Mouse (Mus musculus) granulocyte monocyte progenitor cell, adult 5-6 weeks (primary cell): ENCODE results near the gene Lmntd2. TPM values are rescaled to one million over a fixed set of nuclear protein-coding genes. Genes with fewer than 3 reads are reported as not detected.

Experiments used
- ATAC-seq: replicated peaks from 2 replicates; pipeline ENCODE4 v1.8.0; 2016; ENCODE audit warnings: mild to moderate bottlenecking, moderate TSS enrichment, inconsistent platforms; ENCODE audit not compliant: poor library complexity, severe bottlenecking
- total RNA-seq, 2 experiments: library from RNA; stranded (forward) in 1 of 2; stranded (reverse) in 1 of 2; fragments of 200-712, 200-1000 nt in 1 of 2; fragments of >200 nt in 1 of 2; fragmentation: Nextera tagmentation in 1 of 2; gene quantifications; 2 replicates each; pipeline ENCODE4 v1.2.3; 2014 to 2017

Gene Lmntd2
- total RNA-seq, 2 experiments from 2014 or later: 2.2 TPM; not detected in 1

GRCm38 (mm10) chr7:141191796-141192685 is 21.8 kb downstream of the Lmntd2 start:
- ATAC-seq: no peak

DNA sequence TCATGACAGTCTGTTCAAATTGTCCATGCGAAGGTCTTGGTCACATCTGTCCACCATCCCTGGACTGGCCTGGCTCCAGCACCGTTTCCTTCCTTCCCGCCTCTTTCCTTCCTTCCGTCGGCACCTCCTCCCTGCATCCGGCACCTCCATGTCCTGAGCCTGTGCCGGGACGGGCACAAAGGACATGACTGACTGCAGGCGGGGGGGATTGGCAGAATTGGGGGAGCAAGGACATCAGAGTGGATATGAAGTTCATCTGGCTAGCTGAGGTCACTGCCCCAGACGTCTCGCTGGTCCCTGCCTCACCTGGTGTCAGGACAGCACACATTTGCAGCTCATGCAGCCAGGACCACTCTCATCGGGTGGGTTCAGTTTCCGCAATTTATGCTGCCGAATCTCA is 22.8 kb downstream of the Lmntd2 start:
- ATAC-seq: no peak

DNA sequence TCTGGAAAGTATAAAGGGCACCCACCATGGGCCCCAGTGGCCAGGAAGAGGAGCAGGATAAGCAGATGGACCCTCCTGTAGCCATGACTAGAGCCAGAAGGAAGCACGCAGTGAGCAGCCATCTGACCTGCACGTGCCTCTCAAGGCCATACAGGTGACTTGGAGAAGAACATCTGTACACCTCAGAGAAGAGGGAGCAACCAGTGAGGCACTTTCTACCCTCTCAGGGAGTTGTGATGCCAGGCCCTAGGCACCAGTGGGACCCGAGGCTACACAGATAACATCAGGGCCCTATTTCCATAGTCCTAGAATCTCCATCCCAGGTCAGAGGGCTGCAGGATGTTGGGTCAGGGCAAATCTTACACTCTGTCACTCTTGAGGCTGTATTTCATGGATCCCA is 23.7 kb downstream of the Lmntd2 start:
- ATAC-seq: no peak

GRCm38 (mm10) chr7:141188733-141189132 is 25.1 kb downstream of the Lmntd2 start:
- ATAC-seq: no peak

- ATAC-seq: no peak
Measured at GRCm38 (mm10) chr7:141188194-141188593, 25.7 kb downstream of the Lmntd2 start.

DNA sequence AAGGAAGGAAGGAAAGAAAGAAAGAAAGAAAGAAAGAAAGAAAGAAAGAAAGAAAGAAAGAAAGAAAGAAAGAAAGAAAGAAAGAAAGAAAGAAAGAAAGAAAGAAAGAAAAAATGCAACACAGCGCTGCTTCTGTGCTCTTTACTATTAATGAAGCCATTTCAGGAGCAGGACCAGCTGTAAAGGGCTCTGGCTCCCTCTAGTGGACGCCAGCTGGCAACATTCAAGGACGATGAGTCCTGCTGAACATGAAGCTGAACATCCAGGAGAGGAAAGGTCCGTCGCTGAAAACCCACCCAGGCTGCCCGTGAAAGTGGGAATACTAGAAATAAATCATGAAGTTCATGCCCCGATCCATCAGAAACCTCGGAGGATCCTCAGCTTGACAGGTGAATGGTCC is 37.7 kb downstream of the Lmntd2 start:
- ATAC-seq: peak; percentile 63

- no peak for ATAC-seq
Measured at GRCm38 (mm10) chr7:141175068-141175467, 38.8 kb downstream of the Lmntd2 start.

DNA sequence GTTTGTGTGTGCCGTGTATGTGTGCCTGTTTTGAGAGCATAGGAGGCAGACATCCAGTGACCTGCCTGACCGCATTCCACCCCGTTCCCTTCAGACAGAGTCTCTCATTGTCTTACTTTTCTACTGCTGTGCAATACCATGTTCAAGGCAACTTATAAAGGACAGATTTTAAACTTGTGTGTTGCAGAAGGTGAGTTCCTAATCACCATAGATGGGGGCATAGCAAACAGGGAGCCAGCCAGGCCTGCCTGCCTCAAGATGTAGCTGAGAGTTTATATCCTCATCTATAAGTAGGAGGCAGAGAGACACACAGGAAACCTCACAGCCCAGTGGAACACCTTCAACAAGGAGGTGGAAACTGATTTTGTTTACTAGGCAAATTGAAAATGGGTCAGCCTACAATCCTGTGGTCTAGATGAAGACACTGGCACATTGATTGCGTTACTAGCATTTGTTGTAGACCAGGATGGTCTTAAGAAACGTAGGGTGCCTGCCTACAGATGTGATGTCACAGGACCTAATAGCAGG is 40.5 kb downstream of the Lmntd2 start:
- no peak for ATAC-seq

DNA sequence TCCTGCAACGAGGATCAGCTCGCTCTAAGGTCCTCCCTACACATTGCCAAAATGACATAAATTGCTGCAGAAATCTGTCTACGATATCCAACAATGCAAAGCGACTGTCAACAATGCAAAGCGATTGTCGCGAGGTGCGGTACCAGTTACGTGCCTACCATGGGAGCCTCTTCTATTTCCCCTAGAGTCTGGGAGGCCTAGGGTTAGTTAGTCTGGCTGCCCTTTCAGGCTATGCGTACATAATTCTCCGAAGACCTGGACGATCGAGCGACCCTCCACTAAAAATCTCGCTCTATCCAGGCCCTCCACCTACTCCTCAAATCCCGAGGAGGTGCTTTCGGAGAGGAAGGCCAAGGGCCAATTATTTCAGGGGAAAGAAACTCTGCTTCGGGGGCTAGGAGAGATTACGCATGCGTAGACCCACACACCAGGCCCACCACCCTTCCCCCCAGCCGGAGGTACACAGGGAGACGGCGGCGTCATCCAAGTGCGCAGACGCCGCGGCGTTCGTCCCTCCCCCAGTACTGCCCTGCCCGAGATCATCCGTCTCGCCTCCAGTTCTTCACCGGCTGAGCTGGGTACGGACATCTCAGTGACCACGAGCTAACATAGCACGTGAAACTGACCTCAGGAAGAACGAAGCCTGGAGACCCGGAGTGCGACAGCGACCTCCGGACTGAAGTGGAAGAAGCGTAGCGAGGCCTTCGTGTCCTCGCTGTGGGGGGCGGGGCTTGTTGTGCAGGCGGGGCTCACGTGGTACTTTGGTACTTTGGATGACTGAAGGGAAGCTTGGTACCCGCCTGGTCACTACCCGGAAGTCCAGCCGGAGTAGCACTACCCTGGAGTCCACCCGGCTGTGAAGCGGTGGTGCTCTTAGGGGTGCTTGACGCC is 41.5 kb downstream of the Lmntd2 start, which contains the start of gene Rnh1:
TSS of gene Rnh1 (minus strand) at position 742 of the 891 bp plus-strand sequence.
- ATAC-seq: peak; percentile 64

GRCm38 (mm10) chr7:141169866-141170265 is 44.0 kb downstream of the Lmntd2 start:
- peak; percentile 53 for ATAC-seq

GRCm38 (mm10) chr7:141169300-141169699 is 44.6 kb downstream of the Lmntd2 start:
- no peak for ATAC-seq

DNA sequence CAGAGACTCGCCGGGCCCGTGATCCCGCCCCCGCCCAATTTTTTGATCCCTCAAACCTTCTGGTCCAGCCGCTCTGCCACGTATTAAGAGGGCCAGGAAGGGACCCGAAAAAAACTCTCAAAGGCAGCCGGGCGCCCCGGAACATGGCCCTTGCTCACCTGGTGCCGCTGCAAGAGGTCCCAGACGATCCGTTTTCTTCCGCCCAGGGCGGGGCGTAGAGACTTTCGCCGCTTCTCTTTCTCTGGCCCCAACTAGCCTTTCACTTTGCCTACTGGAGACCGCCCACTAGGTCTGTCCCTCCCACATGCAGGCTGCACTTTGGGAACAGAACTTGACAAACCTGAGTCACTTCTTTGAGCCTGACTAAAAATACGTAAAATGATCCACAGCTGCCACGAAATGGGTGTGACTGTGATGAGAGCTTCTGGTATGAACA is 45.3 kb downstream of the Lmntd2 start:
- peak; percentile 56 for ATAC-seq

DNA sequence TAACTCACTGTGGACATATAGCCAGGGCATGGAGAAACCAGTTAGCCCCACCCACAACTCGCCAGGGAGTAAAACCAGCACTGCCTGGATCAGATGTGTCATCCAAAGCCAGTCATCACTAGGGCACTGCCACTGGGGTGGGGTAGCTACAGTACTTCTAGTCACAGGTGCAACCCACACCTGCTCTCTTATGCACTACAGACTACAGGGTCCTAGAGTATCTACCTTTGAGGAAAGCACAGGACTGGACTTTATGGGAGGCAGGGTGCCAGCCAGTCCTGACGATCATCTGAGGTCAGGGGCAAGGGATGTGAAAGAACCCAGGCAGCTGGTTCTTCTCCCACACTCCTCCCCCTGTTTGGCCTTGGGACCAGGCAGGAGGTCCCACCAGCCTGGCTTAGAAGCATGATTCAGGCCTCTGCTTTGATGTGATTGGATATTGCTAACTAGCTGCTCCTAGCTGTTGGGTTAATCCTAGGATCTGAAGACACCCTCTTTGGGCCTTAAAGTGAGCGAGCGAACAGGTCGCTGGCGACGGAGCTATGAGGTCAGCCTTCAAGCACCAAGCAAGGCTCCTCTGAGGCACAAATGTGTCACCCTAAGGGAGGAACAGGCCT is 45.9 kb downstream of the Lmntd2 start:
- peak; percentile 13; the same call in 1 of the 2 replicates for ATAC-seq

DNA sequence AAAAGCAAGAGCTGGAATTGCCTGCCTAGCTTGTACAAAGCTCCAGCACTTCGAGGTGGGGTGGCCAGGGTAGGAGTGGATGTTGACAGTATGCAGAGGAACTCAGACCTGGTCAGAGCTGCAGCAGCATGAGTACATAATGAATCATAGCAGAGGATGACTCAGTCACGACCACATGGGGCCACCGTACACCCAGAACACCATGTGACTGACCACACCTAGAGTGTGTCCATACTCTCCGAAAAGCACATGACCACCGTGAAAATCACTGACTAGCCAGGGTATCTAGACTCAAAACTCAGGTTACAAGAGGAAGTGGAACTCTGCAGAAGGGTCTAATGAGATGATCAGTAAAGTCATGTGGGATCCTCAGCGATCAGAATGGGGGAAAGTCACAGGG is 49.0 kb downstream of the Lmntd2 start:
- ATAC-seq: peak; percentile 40

GRCm38 (mm10) chr7:141164397-141164796 is 49.5 kb downstream of the Lmntd2 start:
- ATAC-seq: no peak

Other genes starting within 250 kb of the Lmntd2 start
- gene Ifitm1, start 246.9 kb downstream of the Lmntd2 start, total RNA-seq (2014; fragmentation: Nextera tagmentation): 79.9 and 149 TPM in 2 replicates
- gene Ifitm1, start 246.9 kb downstream of the Lmntd2 start, total RNA-seq (2017): 18.5 and 25.3 TPM in 2 replicates
- gene Ifitm3, start 203.3 kb downstream of the Lmntd2 start, total RNA-seq (2014; fragmentation: Nextera tagmentation): 146 and 224 TPM in 2 replicates
- 55.6 and 69.2 TPM in 2 replicates for gene Ifitm3, start 203.3 kb downstream of the Lmntd2 start, total RNA-seq (2017)
- 17.9 and 48.1 TPM in 2 replicates for gene Ifitm6, start 196.2 kb downstream of the Lmntd2 start, total RNA-seq (2014; fragmentation: Nextera tagmentation)
- gene Ifitm6, start 196.2 kb downstream of the Lmntd2 start, total RNA-seq (2017): 22.5 and 42.5 TPM in 2 replicates
- not detected in 2 replicates for gene Gm17387, start 184.9 kb downstream of the Lmntd2 start, total RNA-seq (2014; fragmentation: Nextera tagmentation)
- not detected in 2 replicates for gene Gm17387, start 184.9 kb downstream of the Lmntd2 start, total RNA-seq (2017)
- 0.60 and 3.6 TPM in 2 replicates for gene B4galnt4, start 153.0 kb downstream of the Lmntd2 start, total RNA-seq (2014; fragmentation: Nextera tagmentation)
- gene B4galnt4, start 153.0 kb downstream of the Lmntd2 start, total RNA-seq (2017): 0.26 TPM in 1 of 2 replicates, not detected in the other
- 1.4 and 2.2 TPM in 2 replicates for gene Pkp3, start 135.9 kb downstream of the Lmntd2 start, total RNA-seq (2014; fragmentation: Nextera tagmentation)
- gene Pkp3, start 135.9 kb downstream of the Lmntd2 start, total RNA-seq (2017): 0.52 and 2.7 TPM in 2 replicates
- 16.9 and 30.9 TPM in 2 replicates for gene Sigirr, start 113.5 kb downstream of the Lmntd2 start, total RNA-seq (2014; fragmentation: Nextera tagmentation)
- gene Sigirr, start 113.5 kb downstream of the Lmntd2 start, total RNA-seq (2017): 16.6 and 20.2 TPM in 2 replicates
- not detected in 2 replicates for gene Ano9, start 96.3 kb downstream of the Lmntd2 start, total RNA-seq (2014; fragmentation: Nextera tagmentation)
- gene Ano9, start 96.3 kb downstream of the Lmntd2 start, total RNA-seq (2017): not detected in 2 replicates
- gene Ptdss2, start 91.7 kb downstream of the Lmntd2 start, total RNA-seq (2014; fragmentation: Nextera tagmentation): 14.0 and 17.5 TPM in 2 replicates
- gene Ptdss2, start 91.7 kb downstream of the Lmntd2 start, total RNA-seq (2017): 4.2 and 7.1 TPM in 2 replicates
- 79.1 and 109 TPM in 2 replicates for gene Rnh1, start 41.2 kb downstream of the Lmntd2 start, total RNA-seq (2014; fragmentation: Nextera tagmentation)
- 45.2 and 47.7 TPM in 2 replicates for gene Rnh1, start 41.2 kb downstream of the Lmntd2 start, total RNA-seq (2017)
- gene Hras, start 20.1 kb downstream of the Lmntd2 start, total RNA-seq (2014; fragmentation: Nextera tagmentation): 57.4 and 69.3 TPM in 2 replicates
- gene Hras, start 20.1 kb downstream of the Lmntd2 start, total RNA-seq (2017): 24.9 and 28.8 TPM in 2 replicates
- 1.4 and 2.4 TPM in 2 replicates for gene Lrrc56, start 19.9 kb downstream of the Lmntd2 start, total RNA-seq (2014; fragmentation: Nextera tagmentation)
- 0.52 and 0.62 TPM in 2 replicates for gene Lrrc56, start 19.9 kb downstream of the Lmntd2 start, total RNA-seq (2017)
- gene Rassf7, start 1.8 kb upstream of the Lmntd2 start, total RNA-seq (2014; fragmentation: Nextera tagmentation): 3.1 and 4.5 TPM in 2 replicates
- 2.0 and 4.5 TPM in 2 replicates for gene Rassf7, start 1.8 kb upstream of the Lmntd2 start, total RNA-seq (2017)
- gene Phrf1, start 14.7 kb upstream of the Lmntd2 start, total RNA-seq (2014; fragmentation: Nextera tagmentation): 70.9 and 75.4 TPM in 2 replicates
- gene Phrf1, start 14.7 kb upstream of the Lmntd2 start, total RNA-seq (2017): 51.7 and 57.7 TPM in 2 replicates
- gene Irf7, start 52.4 kb upstream of the Lmntd2 start, total RNA-seq (2014; fragmentation: Nextera tagmentation): 0.38 and 1.3 TPM in 2 replicates
- gene Irf7, start 52.4 kb upstream of the Lmntd2 start, total RNA-seq (2017): 2.1 and 2.7 TPM in 2 replicates
- not detected in 2 replicates for gene Cdhr5, start 62.7 kb upstream of the Lmntd2 start, total RNA-seq (2014; fragmentation: Nextera tagmentation)
- not detected in 2 replicates for gene Cdhr5, start 62.7 kb upstream of the Lmntd2 start, total RNA-seq (2017)
- not detected in 2 replicates for gene Sct, start 65.1 kb upstream of the Lmntd2 start, total RNA-seq (2014; fragmentation: Nextera tagmentation)
- not detected in 2 replicates for gene Sct, start 65.1 kb upstream of the Lmntd2 start, total RNA-seq (2017)
- gene Drd4, start 77.9 kb upstream of the Lmntd2 start, total RNA-seq (2014; fragmentation: Nextera tagmentation): not detected in 2 replicates
- gene Drd4, start 77.9 kb upstream of the Lmntd2 start, total RNA-seq (2017): not detected in 2 replicates
- 43.3 and 52.4 TPM in 2 replicates for gene Deaf1, start 113.6 kb upstream of the Lmntd2 start, total RNA-seq (2014; fragmentation: Nextera tagmentation)
- 6.3 and 21.4 TPM in 2 replicates for gene Deaf1, start 113.6 kb upstream of the Lmntd2 start, total RNA-seq (2017)
- gene Tmem80, start 113.7 kb upstream of the Lmntd2 start, total RNA-seq (2014; fragmentation: Nextera tagmentation): 6.0 and 13.2 TPM in 2 replicates
- gene Tmem80, start 113.7 kb upstream of the Lmntd2 start, total RNA-seq (2017): 4.5 and 8.7 TPM in 2 replicates
- gene Eps8l2, start 124.8 kb upstream of the Lmntd2 start, total RNA-seq (2014; fragmentation: Nextera tagmentation): 0.11 TPM in 1 of 2 replicates, not detected in the other
- not detected in 2 replicates for gene Eps8l2, start 124.8 kb upstream of the Lmntd2 start, total RNA-seq (2017)
- 289 and 344 TPM in 2 replicates for gene Taldo1, start 178.1 kb upstream of the Lmntd2 start, total RNA-seq (2014; fragmentation: Nextera tagmentation)
- gene Taldo1, start 178.1 kb upstream of the Lmntd2 start, total RNA-seq (2017): 559 and 668 TPM in 2 replicates
- gene Gatd1, start 200.1 kb upstream of the Lmntd2 start, total RNA-seq (2014; fragmentation: Nextera tagmentation): 19.7 and 41.9 TPM in 2 replicates
- gene Gatd1, start 200.1 kb upstream of the Lmntd2 start, total RNA-seq (2017): 10.8 and 15.6 TPM in 2 replicates
- gene Cend1, start 215.4 kb upstream of the Lmntd2 start, total RNA-seq (2014; fragmentation: Nextera tagmentation): not detected in 2 replicates
- not detected in 2 replicates for gene Cend1, start 215.4 kb upstream of the Lmntd2 start, total RNA-seq (2017)
- gene Slc25a22, start 223.8 kb upstream of the Lmntd2 start, total RNA-seq (2014; fragmentation: Nextera tagmentation): 18.8 and 36.2 TPM in 2 replicates
- 4.3 and 4.9 TPM in 2 replicates for gene Slc25a22, start 223.8 kb upstream of the Lmntd2 start, total RNA-seq (2017)
- gene Pidd1, start 229.9 kb upstream of the Lmntd2 start, total RNA-seq (2014; fragmentation: Nextera tagmentation): 33.2 and 45.1 TPM in 2 replicates
- gene Pidd1, start 229.9 kb upstream of the Lmntd2 start, total RNA-seq (2017): 10.5 and 16.4 TPM in 2 replicates
- gene Rplp2, start 233.3 kb upstream of the Lmntd2 start, total RNA-seq (2014; fragmentation: Nextera tagmentation): 2,601 and 5,139 TPM in 2 replicates
- 2,496 and 4,245 TPM in 2 replicates for gene Rplp2, start 233.3 kb upstream of the Lmntd2 start, total RNA-seq (2017)
- gene Pnpla2, start 241.1 kb upstream of the Lmntd2 start, total RNA-seq (2014; fragmentation: Nextera tagmentation): 93.9 and 97.0 TPM in 2 replicates
- gene Pnpla2, start 241.1 kb upstream of the Lmntd2 start, total RNA-seq (2017): 19.0 and 35.1 TPM in 2 replicates
- gene Cracr2b, start 247.0 kb upstream of the Lmntd2 start, total RNA-seq (2014; fragmentation: Nextera tagmentation): 15.8 and 21.3 TPM in 2 replicates
- 14.9 and 15.8 TPM in 2 replicates for gene Cracr2b, start 247.0 kb upstream of the Lmntd2 start, total RNA-seq (2017)